Mouse (Mus musculus): ENCODE data around the gene Rspry1. TPM values are rescaled to one million over a fixed set of nuclear protein-coding genes. Genes with fewer than 3 reads are reported as not detected.

Rspry1 gene
- polyA plus RNA-seq, 1 experiment from 2014 or later, result 54.5 TPM

DNA sequence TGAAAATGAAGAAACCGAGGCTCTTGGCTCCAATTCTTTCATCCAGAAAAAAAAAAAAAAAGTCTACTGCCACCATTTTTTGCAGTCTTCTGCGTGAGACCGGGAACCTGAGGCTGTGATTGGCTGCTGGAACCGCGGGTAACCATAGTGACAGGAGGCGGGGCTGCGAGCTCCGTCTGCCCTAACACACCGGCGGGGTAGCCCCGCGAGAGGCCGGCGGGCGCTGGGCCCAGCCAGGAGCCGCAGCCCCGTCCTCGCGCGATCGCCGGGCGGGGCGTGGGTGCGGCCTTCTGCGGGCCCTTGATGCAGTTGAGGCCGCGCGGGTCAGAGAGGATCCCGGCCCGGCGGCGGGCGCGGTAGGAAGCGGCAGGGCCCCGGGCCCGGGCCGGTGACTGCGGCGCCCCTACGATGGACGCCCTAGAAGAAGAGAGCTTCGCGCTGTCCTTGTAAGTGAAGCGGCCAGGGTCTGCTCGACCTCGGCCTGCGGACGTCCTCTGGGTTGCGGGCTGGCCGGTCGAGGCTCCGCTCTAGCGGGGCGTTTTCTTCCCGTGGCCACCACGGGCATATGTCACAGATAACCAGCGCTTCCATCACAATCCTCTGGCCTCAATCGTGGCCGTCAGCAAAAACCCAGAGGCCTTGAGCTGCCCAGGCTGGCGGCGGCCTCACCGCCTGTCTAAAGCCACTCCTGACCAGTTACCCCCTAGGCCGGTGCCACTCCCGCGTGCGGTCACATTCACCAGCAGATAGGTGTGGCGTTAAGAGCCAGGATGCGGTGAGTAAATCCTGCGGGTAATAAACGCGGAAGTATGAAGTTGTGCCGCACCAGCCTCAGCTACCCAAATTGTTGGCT lies 64.9 kb downstream of the Rspry1 start, which contains the start of gene Arl2bp:
TSS of gene Arl2bp (plus strand) at position 145 of the 853 bp plus-strand sequence.
- Histone ChIP-seq H3K4me1 (replicated peaks; ENCODE audit: control insufficient read depth, insufficient read depth, low read length) (peaks cover 15% of the 10 kb centered on the region), H3K27ac (ENCODE audit: low read length) (peak within 1 kb of the TSS; percentile 90), H3K9ac (replicated peaks; ENCODE audit: low read depth, low read length) (peak within 1 kb of the TSS; percentile 99), H3K27me3 (replicated peaks; ENCODE audit: control insufficient read depth, insufficient read depth, low read length) (no peaks in the 10 kb centered on the region), H3K4me2 (ENCODE audit: low read length) (peak within 1 kb of the TSS; percentile 84), H3K4me3 (replicated peaks; ENCODE audit: low read length) (peak within 1 kb of the TSS; percentile 97), H3K9me3 (ENCODE audit: control insufficient read depth, low read length) (no peaks in the 10 kb centered on the region), H3K36me3 (ENCODE audit: control insufficient read depth, insufficient read depth) (peaks cover 10% of the 10 kb centered on the region; the same call in 1 of the 2 replicates)
- ATAC-seq, result peak; percentile 99
- under 1% methylated on average over 74 of the region's 74 CpGs for WGBS

GRCm38 (mm10) chr8:94674384-94674783 lies 72.6 kb downstream of the Rspry1 start:
- Histone ChIP-seq H3K9me3 (ENCODE audit: control insufficient read depth, low read length) (no peaks in the 10 kb centered on the region), H3K4me3 (replicated peaks; ENCODE audit: low read length) (no peak overlapping the region), H3K9ac (replicated peaks; ENCODE audit: low read depth, low read length) (no peak overlapping the region), H3K27me3 (replicated peaks; ENCODE audit: control insufficient read depth, insufficient read depth, low read length) (no peaks in the 10 kb centered on the region), H3K36me3 (ENCODE audit: control insufficient read depth, insufficient read depth) (peaks cover 31% of the 10 kb centered on the region), H3K4me1 (replicated peaks; ENCODE audit: control insufficient read depth, insufficient read depth, low read length) (0 out of 2 replicates have a peak, but pooled peaks cover 5% of the 10 kb centered on the region), H3K27ac (ENCODE audit: low read length) (no peak overlapping the region), H3K4me2 (ENCODE audit: low read length) (no peak overlapping the region)
- 87% methylated on average over 5 of the region's 5 CpGs for WGBS
- ATAC-seq, result no peak

GRCm38 (mm10) chr8:94675923-94676322 lies 74.2 kb downstream of the Rspry1 start:
- no peak for ATAC-seq
- Histone ChIP-seq H3K27ac (ENCODE audit: low read length) (no peak overlapping the region), H3K4me3 (replicated peaks; ENCODE audit: low read length) (no peak overlapping the region), H3K4me1 (replicated peaks; ENCODE audit: control insufficient read depth, insufficient read depth, low read length) (0 out of 2 replicates have a peak, but pooled peaks cover 5% of the 10 kb centered on the region), H3K9ac (replicated peaks; ENCODE audit: low read depth, low read length) (no peak overlapping the region), H3K36me3 (ENCODE audit: control insufficient read depth, insufficient read depth) (peaks cover 28% of the 10 kb centered on the region), H3K27me3 (replicated peaks; ENCODE audit: control insufficient read depth, insufficient read depth, low read length) (no peaks in the 10 kb centered on the region), H3K4me2 (ENCODE audit: low read length) (no peak overlapping the region), H3K9me3 (ENCODE audit: control insufficient read depth, low read length) (no peaks in the 10 kb centered on the region)
- WGBS, result 90% methylated on average over 6 of the region's 6 CpGs

DNA sequence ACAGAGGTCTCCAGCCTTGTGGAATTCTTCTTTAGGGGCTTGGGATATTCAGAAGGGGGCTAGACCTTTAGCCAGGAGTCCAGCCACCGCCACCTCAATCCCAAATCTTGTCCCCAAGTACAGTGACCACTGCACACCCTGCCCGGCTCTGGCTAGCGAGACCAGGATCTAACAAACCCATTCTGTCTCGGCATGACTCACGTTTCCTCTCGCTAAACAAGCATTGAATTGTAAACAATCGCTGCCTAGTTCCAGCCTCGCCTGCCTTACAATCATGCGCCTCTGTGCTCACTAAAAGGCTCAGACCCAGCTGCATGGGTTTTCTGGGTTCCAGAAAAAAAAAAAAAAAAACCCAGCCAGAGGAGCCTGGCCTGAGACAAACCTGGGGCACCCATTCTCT lies 76.8 kb downstream of the Rspry1 start:
- WGBS, result 27% methylated on average over 9 of the region's 9 CpGs
- Histone ChIP-seq H3K4me3 (replicated peaks; ENCODE audit: low read length) (no peak overlapping the region), H3K4me1 (replicated peaks; ENCODE audit: control insufficient read depth, insufficient read depth, low read length) (0 out of 2 replicates have a peak, but pooled peaks cover 5% of the 10 kb centered on the region), H3K4me2 (ENCODE audit: low read length) (no peak overlapping the region), H3K36me3 (ENCODE audit: control insufficient read depth, insufficient read depth) (peaks cover 5% of the 10 kb centered on the region), H3K9me3 (ENCODE audit: control insufficient read depth, low read length) (no peaks in the 10 kb centered on the region), H3K27ac (ENCODE audit: low read length) (peak overlapping the region; percentile 70; the same call in 1 of the 2 replicates), H3K27me3 (replicated peaks; ENCODE audit: control insufficient read depth, insufficient read depth, low read length) (no peaks in the 10 kb centered on the region), H3K9ac (replicated peaks; ENCODE audit: low read depth, low read length) (no peak overlapping the region)
- ATAC-seq, result peak; percentile 68

DNA sequence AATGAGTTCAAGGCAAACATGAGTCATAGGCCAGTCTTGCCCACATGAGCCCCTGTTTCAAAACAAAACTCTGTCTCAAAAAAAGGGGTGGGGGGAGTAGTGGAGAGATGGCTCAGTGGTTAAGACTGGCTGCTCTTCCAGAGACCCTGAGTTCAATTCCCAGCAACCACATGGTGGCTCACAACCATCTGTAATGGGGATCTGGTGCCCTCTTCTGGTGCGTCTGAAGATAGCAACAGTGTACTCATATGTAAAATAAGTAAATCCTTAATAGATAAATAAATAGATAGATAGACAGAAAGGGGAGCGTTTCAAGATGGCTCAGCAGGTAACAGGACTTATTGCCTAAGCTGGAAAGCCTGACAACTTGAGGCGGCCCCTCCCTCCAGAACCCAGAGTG lies 78.7 kb downstream of the Rspry1 start:
- H3K4me2 ChIP-seq (ENCODE audit: low read length), result no peak overlapping the region
- H3K36me3 ChIP-seq (ENCODE audit: control insufficient read depth, insufficient read depth), result no peaks in the 10 kb centered on the region
- no peak overlapping the region for H3K9ac ChIP-seq (replicated peaks; ENCODE audit: low read depth, low read length)
- WGBS, result 93% methylated on average over 3 of the region's 3 CpGs
- 0 out of 2 replicates have a peak, but pooled peaks cover 5% of the 10 kb centered on the region for H3K4me1 ChIP-seq (replicated peaks; ENCODE audit: control insufficient read depth, insufficient read depth, low read length)
- no peaks in the 10 kb centered on the region for H3K9me3 ChIP-seq (ENCODE audit: control insufficient read depth, low read length)
- H3K27me3 ChIP-seq (replicated peaks; ENCODE audit: control insufficient read depth, insufficient read depth, low read length), result no peaks in the 10 kb centered on the region
- no peak overlapping the region for H3K4me3 ChIP-seq (replicated peaks; ENCODE audit: low read length)
- no peak overlapping the region for H3K27ac ChIP-seq (ENCODE audit: low read length)
- no peak for ATAC-seq

DNA sequence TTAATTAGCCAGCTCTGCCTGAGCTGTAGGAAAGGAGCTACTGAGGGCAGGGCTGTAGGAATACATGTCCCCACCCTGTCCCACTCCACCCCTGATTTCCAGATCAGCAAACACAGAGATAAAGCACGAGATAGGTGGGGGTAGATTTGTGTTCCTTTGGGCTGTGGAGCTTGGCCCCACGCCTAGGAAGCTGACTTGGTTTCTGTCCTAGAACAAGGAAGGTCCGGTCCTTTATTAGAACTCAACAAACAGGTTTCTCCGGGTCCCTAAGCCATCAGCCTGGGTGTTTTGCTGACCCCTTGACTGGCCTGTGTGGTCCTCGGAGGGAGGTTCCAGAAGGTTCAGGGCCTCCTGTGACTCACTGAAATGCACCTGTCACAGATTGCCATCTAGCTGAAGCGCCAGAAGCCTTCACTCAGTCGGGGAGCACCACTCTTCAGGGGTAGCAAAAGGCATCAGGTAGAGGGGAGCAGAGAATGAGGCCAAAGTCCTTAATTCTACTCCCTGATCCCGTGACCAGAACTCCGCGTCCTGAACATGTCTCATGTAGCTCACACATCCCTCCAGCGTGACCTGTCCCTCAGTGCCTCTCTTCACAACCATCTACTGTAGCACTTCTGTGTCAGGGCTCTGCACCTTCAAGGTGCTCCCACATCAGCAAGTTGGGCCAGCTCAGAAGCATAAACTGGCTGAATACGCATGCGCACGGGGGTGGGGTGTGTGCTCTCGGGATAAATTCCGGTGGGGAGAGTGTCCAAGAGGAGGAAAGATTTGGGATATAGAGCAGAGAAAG lies 81.2 kb downstream of the Rspry1 start:
- 0 out of 2 replicates have a peak, but pooled peaks cover 5% of the 10 kb centered on the region for H3K4me1 ChIP-seq (replicated peaks; ENCODE audit: control insufficient read depth, insufficient read depth, low read length)
- H3K4me3 ChIP-seq (replicated peaks; ENCODE audit: low read length), result no peak overlapping the region
- H3K9ac ChIP-seq (replicated peaks; ENCODE audit: low read depth, low read length), result no peak overlapping the region
- H3K9me3 ChIP-seq (ENCODE audit: control insufficient read depth, low read length), result no peaks in the 10 kb centered on the region
- H3K4me2 ChIP-seq (ENCODE audit: low read length), result no peak overlapping the region
- no peaks in the 10 kb centered on the region for H3K36me3 ChIP-seq (ENCODE audit: control insufficient read depth, insufficient read depth)
- no peak overlapping the region for H3K27ac ChIP-seq (ENCODE audit: low read length)
- ATAC-seq, result no peak
- no peaks in the 10 kb centered on the region for H3K27me3 ChIP-seq (replicated peaks; ENCODE audit: control insufficient read depth, insufficient read depth, low read length)
- 80% methylated on average over 16 of the region's 16 CpGs for WGBS

GRCm38 (mm10) chr8:94684287-94684686 lies 82.5 kb downstream of the Rspry1 start:
- H3K27me3 ChIP-seq (replicated peaks; ENCODE audit: control insufficient read depth, insufficient read depth, low read length), result no peaks in the 10 kb centered on the region
- H3K27ac ChIP-seq (ENCODE audit: low read length), result no peak overlapping the region
- no peak overlapping the region for H3K4me2 ChIP-seq (ENCODE audit: low read length)
- no peak overlapping the region for H3K4me3 ChIP-seq (replicated peaks; ENCODE audit: low read length)
- no peak for ATAC-seq
- H3K4me1 ChIP-seq (replicated peaks; ENCODE audit: control insufficient read depth, insufficient read depth, low read length), result no peaks in the 10 kb centered on the region
- no peak overlapping the region for H3K9ac ChIP-seq (replicated peaks; ENCODE audit: low read depth, low read length)
- no peaks in the 10 kb centered on the region for H3K9me3 ChIP-seq (ENCODE audit: control insufficient read depth, low read length)
- WGBS, result 72% methylated on average over 4 of the region's 4 CpGs
- no peaks in the 10 kb centered on the region for H3K36me3 ChIP-seq (ENCODE audit: control insufficient read depth, insufficient read depth)

GRCm38 (mm10) chr8:94685953-94686352 lies 84.2 kb downstream of the Rspry1 start:
- Histone ChIP-seq H3K27ac (ENCODE audit: low read length) (no peak overlapping the region), H3K4me1 (replicated peaks; ENCODE audit: control insufficient read depth, insufficient read depth, low read length) (no peaks in the 10 kb centered on the region), H3K9ac (replicated peaks; ENCODE audit: low read depth, low read length) (no peak overlapping the region), H3K27me3 (replicated peaks; ENCODE audit: control insufficient read depth, insufficient read depth, low read length) (no peaks in the 10 kb centered on the region), H3K36me3 (ENCODE audit: control insufficient read depth, insufficient read depth) (no peaks in the 10 kb centered on the region), H3K4me2 (ENCODE audit: low read length) (no peak overlapping the region), H3K4me3 (replicated peaks; ENCODE audit: low read length) (no peak overlapping the region), H3K9me3 (ENCODE audit: control insufficient read depth, low read length) (no peaks in the 10 kb centered on the region)
- WGBS, result 78% methylated on average over 9 of the region's 9 CpGs
- ATAC-seq, result no peak

DNA sequence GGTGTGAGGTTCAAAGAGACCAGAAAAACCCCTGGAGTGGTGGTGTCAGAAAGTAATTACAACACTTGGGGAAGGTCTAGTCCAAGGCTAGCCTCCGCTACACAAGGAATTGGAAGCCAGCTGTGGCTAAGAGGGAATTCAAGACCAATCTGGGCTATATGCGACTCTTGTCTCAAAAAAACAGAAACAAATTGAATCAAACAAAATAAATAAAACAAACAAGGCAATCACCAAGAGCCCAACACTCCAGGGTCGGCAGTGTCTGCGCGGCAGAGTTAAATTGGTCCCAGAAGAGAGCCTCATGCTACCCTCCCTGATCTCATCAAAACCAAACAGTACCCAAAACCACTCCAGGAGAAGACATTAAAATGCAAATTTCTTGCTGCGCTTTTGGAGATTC lies 93.0 kb downstream of the Rspry1 start:
- Histone ChIP-seq H3K27ac (ENCODE audit: low read length) (no peak overlapping the region), H3K4me3 (replicated peaks; ENCODE audit: low read length) (no peak overlapping the region), H3K4me2 (ENCODE audit: low read length) (no peak overlapping the region), H3K9ac (replicated peaks; ENCODE audit: low read depth, low read length) (no peak overlapping the region), H3K4me1 (replicated peaks; ENCODE audit: control insufficient read depth, insufficient read depth, low read length) (peaks cover 15% of the 10 kb centered on the region), H3K36me3 (ENCODE audit: control insufficient read depth, insufficient read depth) (no peaks in the 10 kb centered on the region), H3K27me3 (replicated peaks; ENCODE audit: control insufficient read depth, insufficient read depth, low read length) (peaks cover 40% of the 10 kb centered on the region), H3K9me3 (ENCODE audit: control insufficient read depth, low read length) (no peaks in the 10 kb centered on the region)
- 6% methylated on average over 6 of the region's 6 CpGs for WGBS
- ATAC-seq, result no peak
